Mouse (Mus musculus) left cerebral cortex, adult 9 months (tissue): Measurements from ENCODE around the gene Ppm1j.

Experiments
- DNase-seq, 2 experiments: peaks; one replicate each; pipeline ENCODE4 v3.0.0; 2022; ENCODE audit warnings: low spot score in 2 of 2

Gene Ppm1j

GRCm38 (mm10) chr3:104783971-104784500 lies 3.2 kb downstream of the Ppm1j start:
- DNase-seq = no peak

- DNase-seq = no peak
These were observed 4.4 kb downstream of the Ppm1j start for GRCm38 (mm10) chr3:104785284-104785683.

- no peak for DNase-seq
These were observed 7.2 kb downstream of the Ppm1j start, which contains the start of gene Rhoc for GRCm38 (mm10) chr3:104788075-104788474. Gene Rhoc (plus strand): TSS chr3:104788375.

- DNase-seq = peak in 1 of 2 experiments; percentile 64
These were observed 7.9 kb downstream of the Ppm1j start for GRCm38 (mm10) chr3:104788561-104789311.

- DNase-seq = no peak
These were observed 8.4 kb downstream of the Ppm1j start for GRCm38 (mm10) chr3:104789312-104789605.

- DNase-seq = no peak
These were observed 9.0 kb downstream of the Ppm1j start for GRCm38 (mm10) chr3:104789822-104790221.

GRCm38 (mm10) chr3:104790401-104790937 lies 9.6 kb downstream of the Ppm1j start:
- peak in 1 of 2 experiments; percentile 66 for DNase-seq

GRCm38 (mm10) chr3:104791017-104791416 lies 10.2 kb downstream of the Ppm1j start:
- no peak for DNase-seq

GRCm38 (mm10) chr3:104791671-104792070 lies 10.8 kb downstream of the Ppm1j start:
- DNase-seq = peak in 1 of 2 experiments; percentile 60

- no peak for DNase-seq
These were observed 11.8 kb downstream of the Ppm1j start for GRCm38 (mm10) chr3:104792360-104793270.

GRCm38 (mm10) chr3:104793871-104794828 lies 13.3 kb downstream of the Ppm1j start:
- DNase-seq = peak in 1 of 2 experiments; percentile 85

- no peak for DNase-seq
These were observed 14.2 kb downstream of the Ppm1j start for GRCm38 (mm10) chr3:104794953-104795470.

- DNase-seq = no peak
These were observed 14.9 kb downstream of the Ppm1j start for GRCm38 (mm10) chr3:104795661-104796340.

- no peak for DNase-seq
These were observed 15.7 kb downstream of the Ppm1j start for GRCm38 (mm10) chr3:104796430-104797082.

GRCm38 (mm10) chr3:104800681-104801080 lies 19.8 kb downstream of the Ppm1j start:
- no peak for DNase-seq

GRCm38 (mm10) chr3:104801481-104801880 lies 20.6 kb downstream of the Ppm1j start:
- no peak for DNase-seq

GRCm38 (mm10) chr3:104804312-104804711 lies 23.5 kb downstream of the Ppm1j start:
- DNase-seq = no peak

GRCm38 (mm10) chr3:104805539-104805938 lies 24.7 kb downstream of the Ppm1j start:
- DNase-seq = no peak

- DNase-seq = no peak
These were observed 30.9 kb downstream of the Ppm1j start for GRCm38 (mm10) chr3:104811752-104812151.

- no peak for DNase-seq
These were observed 31.4 kb downstream of the Ppm1j start for GRCm38 (mm10) chr3:104812254-104812653.
